Mouse (Mus musculus) cortical plate, adult 2 months (tissue): ENCODE measurements around the gene Ophn1. TPM values are rescaled to one million over a fixed set of nuclear protein-coding genes. Genes with fewer than 3 reads are reported as not detected.

Source experiments
- H3K27ac ChIP-seq: fragments of 200-500 bp; 2 replicates; pipeline ENCODE4 v1.5.1; 2012; ENCODE audit warnings: low read length, control low read depth, inconsistent platforms; ENCODE audit not compliant: insufficient read depth
- H3K4me1 ChIP-seq: fragments of 200-500 bp; 2 replicates; pipeline ENCODE4 v1.6.1; 2011; ENCODE audit warnings: low read length; ENCODE audit not compliant: control insufficient read depth, insufficient read depth
- H3K4me3 ChIP-seq: fragments of 200-500 bp; 2 replicates; pipeline ENCODE4 v1.5.1; 2011; ENCODE audit warnings: mild to moderate bottlenecking, low read length, control low read depth; ENCODE audit not compliant: insufficient read depth
- CTCF ChIP-seq: fragments of 200-500 bp; IDR thresholded peaks from 2 replicates; pipeline ENCODE4 v1.5.1; 2011; ENCODE audit warnings: mild to moderate bottlenecking, control low read depth, low read length; ENCODE audit not compliant: insufficient read depth; ENCODE audit errors: extremely low read depth
- POLR2A ChIP-seq: fragments of 200-500 bp; IDR thresholded peaks from 2 replicates; pipeline ENCODE4 v1.6.1; 2011; ENCODE audit warnings: mild to moderate bottlenecking, low read length, control low read depth; ENCODE audit not compliant: insufficient read depth; ENCODE audit errors: extremely low read depth
- polyA plus RNA-seq: library from polyadenylated mRNA; depleted of rRNA; stranded (reverse); fragments of >200 nt; gene quantifications from 2 replicates; pipeline ENCODE4 v1.2.3, GENCODE M21; 2012

Gene Ophn1
- polyA plus RNA-seq, 1 experiment = 28.3 TPM

GRCm38 (mm10) chrX:98850869-98851268 lies 40.0 kb downstream of the Ophn1 start:
- no peak overlapping the region for H3K4me3 ChIP-seq
- TF ChIP-seq CTCF (no peak), POLR2A (no peak)
- H3K27ac ChIP-seq = no peak overlapping the region
- H3K4me1 ChIP-seq = no peaks in the 10 kb centered on the region

DNA sequence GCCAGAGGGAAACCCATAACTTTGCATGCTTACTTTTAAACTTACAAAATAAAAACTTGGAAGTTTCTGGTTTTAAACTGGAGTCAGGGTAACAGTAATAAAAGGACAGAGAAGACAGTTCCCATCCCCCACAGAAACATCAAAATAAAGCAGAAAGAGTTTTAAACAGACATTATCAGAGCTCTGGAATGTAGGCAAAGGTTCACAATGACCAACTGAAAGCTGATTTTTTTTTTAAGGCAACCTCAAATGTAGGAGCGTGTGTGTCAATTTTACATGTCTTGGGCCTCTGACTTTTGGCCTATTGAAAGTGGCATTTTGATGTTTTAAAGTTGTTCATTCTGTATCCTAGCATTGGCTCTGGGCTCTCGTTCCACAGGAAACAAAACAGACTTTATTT lies 49.2 kb downstream of the Ophn1 start:
- no peak for TF ChIP-seq CTCF
- no peak for TF ChIP-seq POLR2A
- Histone ChIP-seq H3K27ac (no peak overlapping the region; the same call in 1 of the 2 replicates), H3K4me1 (no peaks in the 10 kb centered on the region), H3K4me3 (no peak overlapping the region)

DNA sequence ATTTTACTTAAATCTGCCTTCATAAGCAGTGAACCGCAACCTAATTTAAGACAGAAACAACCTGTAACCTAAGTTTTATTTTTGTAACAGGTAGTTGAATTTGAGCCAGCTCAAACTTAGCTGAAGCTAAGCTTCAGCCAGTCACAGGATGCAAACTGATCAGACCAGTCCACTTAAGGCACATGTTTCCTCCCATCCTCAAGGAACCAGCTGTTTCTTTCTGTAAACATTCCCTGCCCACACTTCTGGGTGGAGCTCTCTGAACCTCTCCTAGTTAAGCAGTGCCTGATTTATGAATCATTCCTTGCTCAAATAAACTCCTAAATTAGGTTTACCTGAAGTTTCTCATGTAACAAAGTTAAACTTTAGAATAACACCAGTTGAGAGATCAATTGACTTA lies 54.8 kb downstream of the Ophn1 start:
- H3K27ac ChIP-seq = no peak overlapping the region
- TF ChIP-seq CTCF (no peak), POLR2A (no peak)
- no peak overlapping the region for H3K4me3 ChIP-seq
- no peaks in the 10 kb centered on the region for H3K4me1 ChIP-seq

DNA sequence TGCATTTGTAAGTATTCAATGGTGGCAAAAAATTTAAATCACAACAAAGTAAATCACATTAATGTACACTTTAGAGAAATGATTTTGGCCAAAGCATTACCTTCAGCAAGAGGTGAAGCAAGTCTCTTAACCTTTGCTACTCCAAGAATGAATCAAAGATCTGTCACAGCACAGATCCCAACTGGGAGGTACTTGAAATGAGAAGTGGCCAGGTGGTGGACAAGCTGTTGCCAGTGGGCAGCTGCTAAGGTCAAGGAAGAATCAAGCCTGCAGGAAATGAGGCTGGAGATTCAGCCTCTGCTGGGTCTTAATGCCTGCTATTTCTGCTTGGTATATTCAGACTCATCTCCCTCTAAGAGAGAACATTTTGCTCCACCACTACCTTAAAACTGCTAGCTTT lies 87.0 kb downstream of the Ophn1 start:
- H3K4me1 ChIP-seq = no peaks in the 10 kb centered on the region
- TF ChIP-seq CTCF = no peak
- TF ChIP-seq POLR2A = no peak
- H3K27ac ChIP-seq = no peak overlapping the region
- no peak overlapping the region for H3K4me3 ChIP-seq

- no peak for TF ChIP-seq POLR2A
- no peak for TF ChIP-seq CTCF
- Histone ChIP-seq H3K4me1 (no peaks in the 10 kb centered on the region), H3K4me3 (no peak overlapping the region), H3K27ac (no peak overlapping the region)
These were observed 116.4 kb downstream of the Ophn1 start for GRCm38 (mm10) chrX:98774247-98774950.

DNA sequence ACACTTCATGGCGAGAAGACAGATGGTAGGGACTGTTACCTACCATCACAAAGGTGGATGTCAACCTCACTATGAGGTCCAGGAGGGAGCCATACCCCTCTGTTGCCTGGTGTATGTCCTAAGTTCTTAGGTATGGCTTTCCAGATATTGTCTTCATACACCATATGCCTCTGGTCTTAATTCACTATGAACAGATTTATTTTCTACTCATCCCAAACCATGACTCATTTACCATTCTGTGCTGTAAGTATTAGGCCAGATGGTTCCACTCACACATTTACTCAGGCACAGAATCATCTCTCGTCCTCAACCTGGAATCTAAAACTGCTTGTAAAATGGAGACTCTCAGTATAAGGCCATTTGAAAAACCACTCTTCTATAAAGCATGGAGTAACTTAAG lies 135.7 kb downstream of the Ophn1 start:
- Histone ChIP-seq H3K27ac (no peak overlapping the region), H3K4me3 (no peak overlapping the region), H3K4me1 (no peaks in the 10 kb centered on the region)
- TF ChIP-seq POLR2A = no peak
- TF ChIP-seq CTCF = no peak

DNA sequence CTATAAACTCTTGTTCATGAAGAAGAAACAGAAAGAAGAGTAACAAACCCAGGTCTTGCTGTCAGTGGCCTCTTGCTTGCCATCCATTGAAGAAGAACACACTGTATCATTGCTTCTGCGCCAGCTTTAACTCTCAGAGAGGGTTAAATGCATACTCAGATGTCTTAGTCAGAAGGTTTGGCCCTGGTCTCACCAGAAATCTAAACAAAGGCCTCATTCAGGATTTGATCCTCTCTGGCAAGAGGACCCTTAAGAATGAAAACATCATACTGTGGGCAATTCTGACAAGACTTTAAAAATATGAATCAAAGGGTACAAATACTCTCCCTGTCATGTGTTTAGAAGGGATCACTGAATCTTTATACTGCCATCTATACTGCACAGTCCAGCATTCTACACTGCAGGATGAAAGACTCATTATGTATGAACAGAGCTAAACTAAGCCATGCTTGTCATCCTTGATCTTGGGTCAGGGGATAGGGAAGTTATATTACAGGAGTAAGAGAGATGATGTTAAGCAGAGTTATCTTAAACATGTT lies 139.5 kb downstream of the Ophn1 start:
- Histone ChIP-seq H3K4me1 (no peaks in the 10 kb centered on the region), H3K4me3 (no peak overlapping the region), H3K27ac (no peak overlapping the region)
- no peak for TF ChIP-seq CTCF
- TF ChIP-seq POLR2A = no peak

GRCm38 (mm10) chrX:98736758-98737157 lies 154.1 kb downstream of the Ophn1 start:
- no peak overlapping the region for H3K4me3 ChIP-seq
- no peaks in the 10 kb centered on the region for H3K4me1 ChIP-seq
- TF ChIP-seq CTCF = no peak
- TF ChIP-seq POLR2A = no peak
- no peak overlapping the region for H3K27ac ChIP-seq

DNA sequence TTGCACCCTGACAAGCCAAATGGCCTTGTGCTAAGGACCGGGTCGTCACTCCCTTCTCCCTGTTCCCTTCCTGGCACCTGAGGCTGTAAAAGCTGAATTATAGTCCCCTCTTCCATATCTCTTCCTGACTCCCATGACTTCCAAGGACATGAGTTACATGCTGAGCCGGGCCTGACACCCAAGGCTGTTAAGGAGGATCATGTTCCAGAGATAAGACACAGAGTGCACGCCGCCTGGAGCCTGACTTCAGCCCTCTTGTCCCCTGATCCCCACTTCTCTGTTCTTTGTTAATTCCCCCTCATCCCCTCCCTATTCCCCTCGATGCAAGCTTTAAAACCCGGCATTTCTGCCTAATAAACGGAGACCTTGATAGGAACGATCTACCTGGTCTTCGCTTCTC lies 167.8 kb downstream of the Ophn1 start:
- TF ChIP-seq POLR2A = no peak
- TF ChIP-seq CTCF = no peak

GRCm38 (mm10) chrX:98707766-98708165 lies 183.1 kb downstream of the Ophn1 start:
- H3K27ac ChIP-seq = no peak overlapping the region
- H3K4me1 ChIP-seq = no peaks in the 10 kb centered on the region
- TF ChIP-seq CTCF (no peak), POLR2A (no peak)
- H3K4me3 ChIP-seq = no peak overlapping the region

More for the DNA sequence above, 167.8 kb downstream of the Ophn1 start:
- Histone ChIP-seq H3K4me1 (no peaks in the 10 kb centered on the region), H3K4me3 (no peak overlapping the region), H3K27ac (no peak overlapping the region)
